Mouse (Mus musculus) midbrain, embryonic 14.5 days (tissue): ENCODE results near the gene Ttc29. TPM values are rescaled to one million over a fixed set of nuclear protein-coding genes. Genes with fewer than 3 reads are reported as not detected.

ENCODE experiments used
- ATAC-seq: fragments of 200-750 bp; cut with Nextera tagmentation; 2 replicates; pipeline ENCODE4 v1.8.0; 2017; ENCODE audit warnings: moderate number of reproducible peaks, moderate library complexity; ENCODE audit not compliant: low FRiP score, low TSS enrichment
- DNase-seq: peaks from one replicate; pipeline ENCODE4 v3.0.0-alpha.2; 2015
- H3K27ac ChIP-seq: fragments of 300-500 bp; sonication (generic); replicated peaks from 2 replicates; pipeline ENCODE4 v1.5.1; 2014; ENCODE audit warnings: mild to moderate bottlenecking, low read depth, low read length, moderate library complexity
- H3K27me3 ChIP-seq: fragments of 300-500 bp; sonication (generic); 2 replicates; pipeline ENCODE4 v1.6.1; 2014; ENCODE audit warnings: low read length, control low read depth, mixed read lengths; ENCODE audit not compliant: control insufficient read depth, insufficient read depth
- H3K36me3 ChIP-seq: fragments of 300-500 bp; sonication (generic); 2 replicates; pipeline ENCODE4 v1.6.1; 2014; ENCODE audit warnings: low read length, control low read depth; ENCODE audit not compliant: control insufficient read depth, insufficient read depth
- H3K4me1 ChIP-seq: fragments of 300-500 bp; sonication (generic); 2 replicates; pipeline ENCODE4 v1.6.1; 2014; ENCODE audit warnings: mild to moderate bottlenecking, antibody characterized with exemption, low read length, control low read depth; ENCODE audit not compliant: control insufficient read depth, insufficient read depth
- H3K4me2 ChIP-seq: fragments of 300-500 bp; sonication (generic); 2 replicates; pipeline ENCODE4 v1.6.1; 2014; ENCODE audit warnings: mild to moderate bottlenecking, low read length, moderate library complexity
- H3K4me3 ChIP-seq: fragments of 300-500 bp; sonication (generic); replicated peaks from 2 replicates; pipeline ENCODE4 v1.5.1; 2014; ENCODE audit warnings: low read depth, low read length
- H3K9ac ChIP-seq: fragments of 300-500 bp; sonication (generic); replicated peaks from 2 replicates; pipeline ENCODE4 v1.6.1; 2014; ENCODE audit warnings: mild to moderate bottlenecking, low read length, moderate library complexity
- H3K9me3 ChIP-seq: fragments of 300-500 bp; sonication (generic); 2 replicates; pipeline ENCODE4 v1.6.1; 2016; ENCODE audit warnings: low read length, control low read depth, mixed read lengths; ENCODE audit not compliant: control insufficient read depth
- WGBS: fragments of 180-500 bp; shearing (Covaris S2); extraction: QIAGEN DNeasy Blood & Tissue Kit; methylation state at CpG from one replicate; pipeline ENCODE4 v1.1.7; 2014; 5-methylcytosine and 5-hydroxymethylcytosine counted together
- polyA plus RNA-seq: library from polyadenylated mRNA; unstranded; fragments of >200 nt; fragmentation: Nextera tagmentation; extraction: Ambion mirVana; gene quantifications from 2 replicates; pipeline ENCODE4 v1.2.1, GENCODE M21; 2014

Gene Ttc29
- polyA plus RNA-seq, 1 experiment from 2014 or later = 0.45 TPM

DNA sequence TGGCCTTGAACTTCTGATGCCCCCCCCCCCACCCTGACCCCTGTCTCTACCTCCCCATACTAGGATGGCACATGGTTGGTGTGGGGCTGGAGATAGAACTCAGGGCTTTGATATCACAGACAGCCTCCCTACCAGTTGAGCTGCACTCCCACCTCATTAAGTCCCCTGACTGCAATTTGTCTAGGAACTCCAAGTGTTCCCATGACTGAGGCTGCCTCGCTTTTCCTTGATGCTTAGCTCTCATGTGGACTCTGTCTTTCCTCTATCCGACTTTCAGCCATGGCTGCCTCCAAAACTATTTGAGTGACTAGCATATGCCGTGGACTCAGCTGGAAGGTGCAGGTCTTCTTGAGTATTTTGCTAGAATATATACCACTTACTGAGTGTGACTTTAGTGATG is 110.3 kb downstream of the Ttc29 start:
- Histone ChIP-seq H3K4me2 (no peak overlapping the region), H3K27ac (no peak overlapping the region), H3K27me3 (no peaks in the 10 kb centered on the region), H3K4me1 (no peaks in the 10 kb centered on the region), H3K9ac (no peak overlapping the region), H3K9me3 (no peaks in the 10 kb centered on the region), H3K36me3 (no peaks in the 10 kb centered on the region), H3K4me3 (no peak overlapping the region)
- ATAC-seq = no peak
- no peak for DNase-seq
- 94% methylated on average over 3 of the region's 3 CpGs for WGBS

DNA sequence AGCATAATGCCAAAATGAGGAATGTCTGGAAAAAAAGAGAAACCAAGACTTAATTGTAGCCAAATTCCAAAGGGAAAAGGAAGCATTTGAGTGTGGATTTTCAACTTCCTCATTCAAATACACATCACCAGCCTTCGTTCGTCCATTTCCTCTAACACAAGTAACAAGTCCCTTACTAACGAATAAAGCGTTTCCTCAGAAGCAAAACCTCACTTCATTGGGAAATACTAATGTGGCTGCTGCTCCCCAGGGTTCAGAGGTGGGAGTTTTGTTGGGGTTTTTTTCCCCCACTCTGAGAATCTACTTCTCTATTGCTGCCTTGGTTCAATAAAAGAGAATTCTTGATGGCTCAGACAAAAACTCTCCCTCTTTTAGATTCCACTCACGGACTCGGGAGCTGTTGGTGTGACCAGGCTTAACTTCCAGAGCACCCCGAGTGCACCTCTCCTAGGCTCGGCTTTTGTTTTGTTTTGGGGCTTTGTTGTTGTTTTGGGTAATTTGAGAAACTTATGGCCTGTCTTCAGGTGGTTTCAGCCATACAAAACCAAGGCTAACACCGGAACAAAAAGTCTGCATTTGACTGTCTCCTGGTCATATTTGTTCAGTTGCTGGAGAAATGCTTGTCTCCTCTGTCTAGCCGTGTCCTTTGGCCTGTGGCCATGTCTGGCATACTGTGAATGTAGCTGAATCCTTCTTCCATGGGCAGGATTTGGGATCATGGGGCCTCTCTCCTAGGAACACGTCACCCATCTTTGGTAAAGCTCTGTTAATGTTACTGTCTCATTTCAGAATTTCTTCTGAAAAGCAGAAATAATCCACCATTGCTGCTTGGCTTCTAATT is 127.8 kb downstream of the Ttc29 start:
- peak; percentile 79 for DNase-seq
- H3K9me3 ChIP-seq = no peaks in the 10 kb centered on the region
- 46% methylated on average over 11 of the region's 11 CpGs for WGBS
- peaks cover 6% of the 10 kb centered on the region; the same call in 1 of the 2 replicates for H3K4me1 ChIP-seq
- H3K9ac ChIP-seq = no peak overlapping the region
- peak; percentile 69; the same call in 1 of the 2 replicates for ATAC-seq
- no peak overlapping the region for H3K4me3 ChIP-seq
- H3K27me3 ChIP-seq = no peaks in the 10 kb centered on the region
- H3K36me3 ChIP-seq = no peaks in the 10 kb centered on the region
- peak overlapping the region; percentile 60; the same call in 1 of the 2 replicates for H3K27ac ChIP-seq
- no peak overlapping the region for H3K4me2 ChIP-seq

DNA sequence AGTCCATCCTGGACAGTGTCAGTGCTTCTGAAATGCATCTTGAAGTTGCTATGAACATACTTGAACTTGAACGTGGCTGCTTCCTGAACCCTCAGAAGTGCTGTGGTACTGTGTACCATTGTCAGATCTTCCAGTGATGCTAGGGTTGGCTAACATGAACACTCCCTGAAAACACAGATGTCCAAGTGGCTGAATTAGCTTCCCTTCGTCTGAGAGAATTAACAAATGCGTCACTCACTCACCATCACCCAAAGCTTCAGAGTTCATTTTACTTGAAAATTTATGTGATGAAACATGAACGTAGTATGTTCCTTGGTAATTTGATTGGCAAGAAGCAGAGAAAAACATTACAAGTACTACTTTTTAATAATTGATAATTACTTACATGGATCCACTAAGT is 129.1 kb downstream of the Ttc29 start:
- Histone ChIP-seq H3K27me3 (no peaks in the 10 kb centered on the region), H3K4me2 (no peak overlapping the region), H3K9me3 (no peaks in the 10 kb centered on the region), H3K36me3 (no peaks in the 10 kb centered on the region), H3K4me3 (no peak overlapping the region), H3K4me1 (peaks cover 8% of the 10 kb centered on the region; the same call in 1 of the 2 replicates), H3K27ac (0 out of 2 replicates have a peak overlapping the region, but pooled peaks have one; percentile 22), H3K9ac (no peak overlapping the region)
- ATAC-seq (no peak), DNase-seq (no peak)
- WGBS = 71% methylated on average over 4 of the region's 4 CpGs

DNA sequence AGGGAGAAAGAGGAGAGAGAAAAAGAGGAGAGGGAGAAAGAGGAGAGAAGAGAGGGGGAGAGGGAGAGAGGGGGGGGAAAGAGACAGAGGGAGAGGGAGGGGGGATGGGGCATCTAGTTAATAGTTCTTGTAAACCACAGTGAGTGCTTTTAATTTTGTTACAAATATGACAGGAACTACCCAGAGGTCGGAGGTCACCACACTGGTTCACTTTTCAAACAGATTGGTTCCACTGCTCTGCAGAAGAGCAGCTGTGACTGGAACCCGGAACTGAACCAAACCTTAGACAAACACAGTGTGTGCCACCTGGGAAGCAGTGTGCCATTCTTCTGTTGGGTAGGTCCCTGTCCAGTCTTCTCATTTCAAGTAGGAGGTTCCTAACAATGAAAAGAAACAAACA is 130.9 kb downstream of the Ttc29 start:
- H3K27me3 ChIP-seq = no peaks in the 10 kb centered on the region
- H3K4me3 ChIP-seq = no peak overlapping the region
- H3K36me3 ChIP-seq = no peaks in the 10 kb centered on the region
- no peak overlapping the region for H3K27ac ChIP-seq
- H3K9ac ChIP-seq = no peak overlapping the region
- H3K4me2 ChIP-seq = no peak overlapping the region
- peaks cover 8% of the 10 kb centered on the region; the same call in 1 of the 2 replicates for H3K4me1 ChIP-seq
- WGBS = 50% methylated on average over 2 of the region's 2 CpGs
- no peaks in the 10 kb centered on the region for H3K9me3 ChIP-seq
- ATAC-seq = no peak
- DNase-seq = no peak

DNA sequence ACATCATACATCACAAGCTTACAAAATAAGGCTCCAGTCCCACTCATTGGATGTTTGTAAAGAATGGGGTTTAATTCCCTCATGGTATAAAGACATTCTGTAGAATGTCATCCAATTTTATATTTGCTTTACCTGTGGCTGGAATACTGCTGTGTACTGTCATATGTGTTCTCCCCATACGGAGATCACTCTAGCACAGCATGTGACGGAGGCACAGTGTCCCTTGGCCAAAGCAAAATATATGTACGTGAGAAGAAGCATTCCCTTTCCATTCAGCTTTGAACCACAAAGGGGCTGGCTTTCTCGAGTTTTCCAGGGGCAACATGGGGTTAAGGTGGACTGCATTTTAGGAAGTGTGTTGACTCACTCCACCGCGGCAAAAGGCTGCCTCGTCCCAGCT is 132.6 kb downstream of the Ttc29 start:
- Histone ChIP-seq H3K36me3 (no peaks in the 10 kb centered on the region), H3K4me1 (peaks cover 8% of the 10 kb centered on the region; the same call in 1 of the 2 replicates), H3K4me3 (no peak overlapping the region), H3K9ac (no peak overlapping the region), H3K9me3 (no peaks in the 10 kb centered on the region), H3K27me3 (no peaks in the 10 kb centered on the region), H3K4me2 (peak overlapping the region; percentile 35), H3K27ac (0 out of 2 replicates have a peak overlapping the region, but pooled peaks have one; percentile 52)
- ATAC-seq (no peak; the same call in 1 of the 2 replicates), DNase-seq (no peak)
- 38% methylated on average over 7 of the region's 7 CpGs for WGBS

DNA sequence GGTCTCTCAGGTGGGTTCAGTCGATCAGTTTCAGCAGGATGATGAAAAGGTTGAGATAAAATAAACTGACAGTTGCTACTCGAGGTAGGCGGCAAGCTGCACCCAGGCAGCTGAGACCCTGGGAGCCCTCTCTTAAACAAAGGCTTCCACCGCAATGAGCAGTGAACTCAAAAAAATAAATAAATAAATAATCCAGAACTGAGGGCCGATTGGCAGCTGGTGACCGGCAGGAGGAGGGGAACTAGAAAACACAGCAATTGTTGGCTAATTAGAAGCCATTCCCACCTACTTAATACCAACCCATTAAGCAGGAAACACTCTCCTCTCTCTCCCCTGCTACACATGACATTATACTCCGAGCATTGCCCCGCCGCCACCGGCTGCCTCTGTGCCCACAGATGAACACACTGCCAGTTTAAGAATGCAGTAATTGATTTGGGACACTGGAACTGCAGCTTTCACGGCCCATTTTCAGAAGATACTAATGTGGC is 133.1 kb downstream of the Ttc29 start:
- peaks cover 8% of the 10 kb centered on the region; the same call in 1 of the 2 replicates for H3K4me1 ChIP-seq
- no peaks in the 10 kb centered on the region for H3K9me3 ChIP-seq
- ATAC-seq (peak; percentile 85), DNase-seq (peak; percentile 71)
- 0 out of 2 replicates have a peak overlapping the region, but pooled peaks have one; percentile 52 for H3K27ac ChIP-seq
- no peaks in the 10 kb centered on the region for H3K27me3 ChIP-seq
- H3K9ac ChIP-seq = no peak overlapping the region
- 9% methylated on average over 11 of the region's 11 CpGs for WGBS
- no peak overlapping the region for H3K4me3 ChIP-seq
- H3K36me3 ChIP-seq = no peaks in the 10 kb centered on the region
- peak overlapping the region; percentile 35 for H3K4me2 ChIP-seq

DNA sequence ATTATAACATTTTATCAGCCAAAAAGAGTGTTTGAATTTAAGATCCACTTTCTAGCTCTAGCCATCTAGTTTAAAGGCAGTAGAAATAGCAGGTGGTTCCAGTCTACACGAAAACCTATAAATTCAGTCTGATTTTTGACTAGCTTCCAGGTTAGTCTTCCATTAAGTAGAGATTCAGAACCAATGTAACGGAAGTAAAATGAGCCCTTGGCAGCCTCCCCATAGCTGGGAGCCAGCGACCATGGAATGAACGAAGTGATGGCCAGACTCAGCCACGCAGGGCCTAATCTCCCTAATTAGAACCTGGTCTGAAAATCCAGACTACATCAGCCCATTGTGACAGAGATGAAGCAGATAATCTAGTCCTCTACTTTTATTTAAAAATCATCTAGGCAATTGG is 140.8 kb downstream of the Ttc29 start:
- no peak for DNase-seq
- 82% methylated on average over 5 of the region's 5 CpGs for WGBS
- ATAC-seq = no peak

DNA sequence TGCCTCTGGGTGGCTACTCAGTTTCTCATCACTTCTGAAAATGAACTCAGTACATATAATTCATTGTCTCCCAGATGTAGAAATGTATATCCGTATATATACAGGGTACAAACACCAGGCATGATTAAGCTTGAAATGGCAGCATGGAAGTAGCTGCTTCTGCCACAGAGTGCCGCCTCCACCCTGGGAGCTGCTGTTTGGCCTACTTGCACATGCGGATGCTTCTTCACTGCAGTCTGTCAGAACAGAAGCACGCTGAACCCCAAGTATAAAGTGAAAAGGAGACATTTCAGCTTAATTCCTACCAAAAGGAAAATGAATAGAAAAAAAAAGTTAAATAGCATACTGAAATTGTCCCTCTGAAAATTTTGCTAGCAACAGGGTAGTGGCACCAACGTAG is 141.7 kb downstream of the Ttc29 start:
- no peaks in the 10 kb centered on the region for H3K9me3 ChIP-seq
- no peaks in the 10 kb centered on the region for H3K4me1 ChIP-seq
- DNase-seq (no peak), ATAC-seq (no peak)
- H3K4me3 ChIP-seq = no peak overlapping the region
- H3K36me3 ChIP-seq = no peaks in the 10 kb centered on the region
- H3K27me3 ChIP-seq = no peaks in the 10 kb centered on the region
- WGBS = 87% methylated on average over 5 of the region's 5 CpGs
- H3K4me2 ChIP-seq = no peak overlapping the region
- H3K27ac ChIP-seq = no peak overlapping the region
- no peak overlapping the region for H3K9ac ChIP-seq

More for the DNA sequence above, 140.8 kb downstream of the Ttc29 start:
- H3K9ac ChIP-seq = no peak overlapping the region
- H3K27me3 ChIP-seq = no peaks in the 10 kb centered on the region
- no peaks in the 10 kb centered on the region for H3K4me1 ChIP-seq
- H3K4me2 ChIP-seq = no peak overlapping the region
- H3K9me3 ChIP-seq = no peaks in the 10 kb centered on the region
- H3K4me3 ChIP-seq = no peak overlapping the region
- no peak overlapping the region for H3K27ac ChIP-seq
- H3K36me3 ChIP-seq = no peaks in the 10 kb centered on the region

DNA sequence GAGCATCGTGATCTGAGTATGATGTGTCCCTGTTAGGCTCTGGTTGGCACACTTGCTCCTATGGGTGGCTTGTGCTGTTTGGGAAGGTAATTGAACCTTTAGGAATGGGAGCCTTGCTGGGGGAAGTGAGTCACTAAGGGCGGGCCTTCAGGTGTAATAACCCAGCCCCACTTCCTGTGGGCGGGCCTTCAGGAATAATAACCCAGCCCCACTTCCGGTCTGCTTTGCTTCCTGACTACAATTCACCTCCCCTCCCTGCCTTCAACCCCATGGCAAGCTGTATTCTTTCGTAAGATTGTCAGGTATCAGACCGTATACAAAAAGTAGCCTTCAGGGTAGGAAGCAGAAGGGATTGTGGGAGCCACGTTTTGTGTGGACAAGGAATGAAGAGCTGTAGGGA is 177.7 kb downstream of the Ttc29 start:
- no peak overlapping the region for H3K4me2 ChIP-seq
- ATAC-seq (no peak), DNase-seq (no peak)
- no peaks in the 10 kb centered on the region for H3K36me3 ChIP-seq
- H3K9ac ChIP-seq = no peak overlapping the region
- WGBS = 90% methylated on average over 7 of the region's 7 CpGs
- H3K9me3 ChIP-seq = no peaks in the 10 kb centered on the region
- no peak overlapping the region for H3K27ac ChIP-seq
- no peak overlapping the region for H3K4me3 ChIP-seq
- no peaks in the 10 kb centered on the region for H3K27me3 ChIP-seq
- no peaks in the 10 kb centered on the region for H3K4me1 ChIP-seq
